Mouse (Mus musculus): ENCODE measurements around the gene Pum2. TPM values are rescaled to one million over a fixed set of nuclear protein-coding genes. Genes with fewer than 3 reads are reported as not detected.
"Not testable (repeated sequence)": the region's sequence is repeated elsewhere in the genome, so short reads cannot be mapped to it uniquely, and the experiment has no call there.

The Pum2 gene
- 100 to 1,000 TPM; 191 to 198 TPM for total RNA-seq (2021)

- intact Hi-C loops (cut with DNase I): loop anchor here (1.0 to 5.0 kb wide), 2 partner anchors 33 to 248 kb away; partner anchors contain the start of gene Laptm4a
These were observed at the start of gene Pum2 for GRCm38 (mm10) chr12:8673974-8674306. Pum2 (plus strand) TSS chr12:8674134.

GRCm38 (mm10) chr12:8629537-8629936, 44.4 kb upstream of the Pum2 start:
- no peak for DNase-seq (ENCODE audit: low spot score in 2 of 2)
- intact Hi-C loops (cut with DNase I): no loop called here

More at GRCm38 (mm10) chr12:8673974-8674306, at the start of gene Pum2:
- peak; percentile 92 to 95 for DNase-seq (ENCODE audit: low spot score in 2 of 2)

GRCm38 (mm10) chr12:8631691-8632090, 42.2 kb upstream of the Pum2 start:
- DNase-seq (ENCODE audit: low spot score in 2 of 2): no peak
- intact Hi-C loops (cut with DNase I): no loop called here

- no peak for DNase-seq (ENCODE audit: low spot score in 2 of 2)
- intact Hi-C loops (cut with DNase I): no loop called here
These were observed 41.1 kb upstream of the Pum2 start for GRCm38 (mm10) chr12:8632737-8633365.

GRCm38 (mm10) chr12:8634306-8634705, 39.6 kb upstream of the Pum2 start:
- no peak for DNase-seq (ENCODE audit: low spot score in 2 of 2)
- intact Hi-C loops (cut with DNase I): no loop called here

- intact Hi-C loops (cut with DNase I): no loop called here
These were observed 38.4 kb upstream of the Pum2 start for GRCm38 (mm10) chr12:8635546-8635945.

GRCm38 (mm10) chr12:8636945-8637344, 37.0 kb upstream of the Pum2 start:
- no peak for DNase-seq (ENCODE audit: low spot score in 2 of 2)
- intact Hi-C loops (cut with DNase I): no loop called here

More at GRCm38 (mm10) chr12:8635546-8635945, 38.4 kb upstream of the Pum2 start:
- no peak for DNase-seq (ENCODE audit: low spot score in 2 of 2)

- intact Hi-C loops (cut with DNase I): not testable (repeated sequence)
- DNase-seq (ENCODE audit: low spot score in 2 of 2): peak; percentile 66 to 68
These were observed 35.4 kb upstream of the Pum2 start for GRCm38 (mm10) chr12:8638411-8639087.

GRCm38 (mm10) chr12:8640186-8640585, 33.7 kb upstream of the Pum2 start:
- DNase-seq (ENCODE audit: low spot score in 2 of 2); intact Hi-C loops (cut with DNase I): not testable (repeated sequence)

GRCm38 (mm10) chr12:8640711-8641424, 33.1 kb upstream of the Pum2 start:
- peak; percentile 99 to 100 for DNase-seq (ENCODE audit: low spot score in 2 of 2)
- intact Hi-C loops (cut with DNase I): loop anchor here (1.0 kb wide), 1 partner anchor 33 kb away; the partner anchor contains the start of gene Pum2

GRCm38 (mm10) chr12:8641425-8641735, 32.6 kb upstream of the Pum2 start:
- intact Hi-C loops (cut with DNase I): loop anchor here (1.0 kb wide), 1 partner anchor 33 kb away; the partner anchor contains the start of gene Pum2
- no peak for DNase-seq (ENCODE audit: low spot score in 2 of 2)

GRCm38 (mm10) chr12:8648211-8648610, 25.7 kb upstream of the Pum2 start:
- DNase-seq (ENCODE audit: low spot score in 2 of 2); intact Hi-C loops (cut with DNase I): not testable (repeated sequence)

- intact Hi-C loops (cut with DNase I): not testable (repeated sequence)
These were observed 23.9 kb upstream of the Pum2 start for GRCm38 (mm10) chr12:8650027-8650426.

GRCm38 (mm10) chr12:8656596-8656995, 17.3 kb upstream of the Pum2 start:
- intact Hi-C loops (cut with DNase I): no loop called here
- no peak for DNase-seq (ENCODE audit: low spot score in 2 of 2)

More at GRCm38 (mm10) chr12:8650027-8650426, 23.9 kb upstream of the Pum2 start:
- not testable (repeated sequence) for DNase-seq (ENCODE audit: low spot score in 2 of 2)

GRCm38 (mm10) chr12:8657116-8657515, 16.8 kb upstream of the Pum2 start:
- intact Hi-C loops (cut with DNase I): no loop called here
- no peak for DNase-seq (ENCODE audit: low spot score in 2 of 2)

- no peak for DNase-seq (ENCODE audit: low spot score in 2 of 2)
- intact Hi-C loops (cut with DNase I): no loop called here
These were observed 16.1 kb upstream of the Pum2 start for GRCm38 (mm10) chr12:8657629-8658366.

- intact Hi-C loops (cut with DNase I): no loop called here
- DNase-seq (ENCODE audit: low spot score in 2 of 2): no peak
These were observed 14.3 kb upstream of the Pum2 start for GRCm38 (mm10) chr12:8659406-8660279.

- no peak for DNase-seq (ENCODE audit: low spot score in 2 of 2)
- intact Hi-C loops (cut with DNase I): no loop called here
These were observed 12.2 kb upstream of the Pum2 start for GRCm38 (mm10) chr12:8661747-8662146.

GRCm38 (mm10) chr12:8662175-8662574, 11.8 kb upstream of the Pum2 start:
- DNase-seq (ENCODE audit: low spot score in 2 of 2): no peak
- intact Hi-C loops (cut with DNase I): no loop called here

Measured in left cerebral cortex, postnatal 36 days (tissue).